Mouse (Mus musculus) hindbrain, embryonic 15.5 days (tissue): ENCODE measurements around the gene Ak7. TPM values are rescaled to one million over a fixed set of nuclear protein-coding genes. Genes with fewer than 3 reads are reported as not detected.

Experiments used
- ATAC-seq: fragments of 200-750 bp; cut with Nextera tagmentation; 2 replicates; pipeline ENCODE4 v1.8.0; 2017; ENCODE audit warnings: low read depth, moderate number of reproducible peaks, moderate TSS enrichment; ENCODE audit not compliant: low FRiP score
- H3K27ac ChIP-seq: fragments of 300-500 bp; sonication (generic); replicated peaks from 2 replicates; pipeline ENCODE4 v1.5.1; 2015; ENCODE audit warnings: mild to moderate bottlenecking, inconsistent platforms
- H3K27me3 ChIP-seq: fragments of 300-500 bp; sonication (generic); 2 replicates; pipeline ENCODE4 v1.6.1; 2015; ENCODE audit warnings: control low read depth, inconsistent platforms
- H3K36me3 ChIP-seq: fragments of 300-500 bp; sonication (generic); 2 replicates; pipeline ENCODE4 v1.6.1; 2015; ENCODE audit warnings: control low read depth, inconsistent platforms
- H3K4me1 ChIP-seq: fragments of 300-500 bp; sonication (generic); replicated peaks from 2 replicates; pipeline ENCODE4 v1.6.1; 2015; ENCODE audit warnings: control low read depth, inconsistent platforms
- H3K4me2 ChIP-seq: fragments of 300-500 bp; sonication (generic); 2 replicates; pipeline ENCODE4 v1.6.1; 2015; ENCODE audit warnings: moderate library complexity, mild to moderate bottlenecking, inconsistent platforms
- H3K4me3 ChIP-seq: fragments of 300-500 bp; sonication (generic); 2 replicates; pipeline ENCODE4 v1.5.1; 2015; ENCODE audit warnings: mild to moderate bottlenecking, inconsistent platforms
- H3K9ac ChIP-seq: fragments of 300-500 bp; sonication (generic); 2 replicates; pipeline ENCODE4 v1.6.1; 2015; ENCODE audit warnings: inconsistent platforms
- H3K9me3 ChIP-seq: fragments of 300-500 bp; sonication (generic); 2 replicates; pipeline ENCODE4 v1.6.1; 2016; ENCODE audit warnings: control low read depth, inconsistent platforms
- WGBS: fragments of 180-500 bp; shearing (Covaris S2); methylation state at CpG from one replicate; pipeline ENCODE4 v1.1.7; 2015; 5-methylcytosine and 5-hydroxymethylcytosine counted together
- polyA plus RNA-seq: library from polyadenylated mRNA; unstranded; fragments of >200 nt; fragmentation: Nextera tagmentation; extraction: Ambion mirVana; gene quantifications from 2 replicates; pipeline ENCODE4 v1.2.1, GENCODE M21; 2015

Ak7 gene
- 1.9 and 2.5 TPM in 2 replicates for polyA plus RNA-seq

- peak within 1 kb of the TSS; percentile 26; the same call in 1 of the 2 replicates for H3K4me2 ChIP-seq
- 14% methylated on average over 22 of the region's 22 CpGs for WGBS
- H3K27ac ChIP-seq = no peak within 1 kb of the TSS
- no peak within 1 kb of the TSS for H3K4me3 ChIP-seq
- no peaks in the 10 kb centered on the region for H3K27me3 ChIP-seq
- H3K36me3 ChIP-seq = peaks cover 11% of the 10 kb centered on the region
- peak; percentile 73 for ATAC-seq
- 0 out of 2 replicates have a peak, but pooled peaks cover 3% of the 10 kb centered on the region for H3K4me1 ChIP-seq
- H3K9me3 ChIP-seq = no peaks in the 10 kb centered on the region
- H3K9ac ChIP-seq = no peak within 1 kb of the TSS
These were observed at the start of gene Ak7 for GRCm38 (mm10) chr12:105705799-105706487. TSS of gene Ak7 (plus strand) at chr12:105705976.

- ATAC-seq = no peak
- Histone ChIP-seq H3K4me3 (no peak overlapping the region), H3K9me3 (no peaks in the 10 kb centered on the region), H3K27me3 (no peaks in the 10 kb centered on the region), H3K4me1 (no peaks in the 10 kb centered on the region), H3K27ac (no peak overlapping the region), H3K36me3 (peaks cover 16% of the 10 kb centered on the region), H3K4me2 (no peak overlapping the region), H3K9ac (no peak overlapping the region)
- WGBS = 95% methylated on average over 8 of the region's 8 CpGs
These were observed 29.5 kb upstream of the Ak7 start for GRCm38 (mm10) chr12:105676274-105676673.

GRCm38 (mm10) chr12:105678211-105678610, 27.6 kb upstream of the Ak7 start:
- H3K4me1 ChIP-seq = peaks cover 13% of the 10 kb centered on the region
- peaks cover 13% of the 10 kb centered on the region for H3K36me3 ChIP-seq
- H3K4me3 ChIP-seq = no peak overlapping the region
- WGBS = 94% methylated on average over 7 of the region's 7 CpGs
- no peaks in the 10 kb centered on the region for H3K9me3 ChIP-seq
- H3K27ac ChIP-seq = no peak overlapping the region
- no peak for ATAC-seq
- H3K9ac ChIP-seq = no peak overlapping the region
- no peaks in the 10 kb centered on the region for H3K27me3 ChIP-seq
- no peak overlapping the region for H3K4me2 ChIP-seq

DNA sequence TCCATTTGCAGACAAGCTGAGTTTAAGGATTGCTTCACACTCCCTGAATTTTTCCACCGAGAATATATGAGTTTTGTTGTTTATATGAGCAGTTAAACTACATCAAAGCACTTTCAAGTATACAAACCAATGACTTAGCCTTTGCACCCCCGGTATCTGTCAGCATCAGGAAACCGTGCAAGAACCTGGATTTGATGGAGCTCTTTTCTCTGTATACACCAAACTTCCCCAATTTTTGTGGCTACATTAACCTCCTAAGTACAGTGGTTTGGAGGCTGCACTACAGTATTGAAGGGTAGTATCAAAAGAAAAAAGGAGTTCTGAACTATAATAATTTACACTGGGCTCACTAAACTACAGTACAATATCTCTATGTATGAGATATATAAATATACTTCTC, 27.0 kb upstream of the Ak7 start:
- no peak overlapping the region for H3K4me2 ChIP-seq
- WGBS = 94% methylated on average over 3 of the region's 3 CpGs

GRCm38 (mm10) chr12:105683933-105684901, 21.6 kb upstream of the Ak7 start, which contains the start of gene Gskip:
TSS of gene Gskip (plus strand) at chr12:105684829.
- ATAC-seq = peak; percentile 29
- H3K9ac ChIP-seq = peak within 1 kb of the TSS; percentile 74
- no peaks in the 10 kb centered on the region for H3K9me3 ChIP-seq
- H3K27me3 ChIP-seq = no peaks in the 10 kb centered on the region
- H3K4me2 ChIP-seq = peak within 1 kb of the TSS; percentile 75
- peaks cover 42% of the 10 kb centered on the region for H3K4me1 ChIP-seq
- H3K4me3 ChIP-seq = peak within 1 kb of the TSS; percentile 61
- H3K27ac ChIP-seq = peak within 1 kb of the TSS; percentile 92
- peaks cover under 1% of the 10 kb centered on the region; the same call in 1 of the 2 replicates for H3K36me3 ChIP-seq
- WGBS = 2% methylated on average over 41 of the region's 41 CpGs

More for the DNA sequence above, 27.0 kb upstream of the Ak7 start:
- H3K27me3 ChIP-seq = no peaks in the 10 kb centered on the region
- peaks cover 9% of the 10 kb centered on the region for H3K36me3 ChIP-seq
- no peak overlapping the region for H3K4me3 ChIP-seq
- H3K27ac ChIP-seq = no peak overlapping the region
- H3K9ac ChIP-seq = no peak overlapping the region
- no peaks in the 10 kb centered on the region for H3K9me3 ChIP-seq
- H3K4me1 ChIP-seq = peaks cover 18% of the 10 kb centered on the region
- ATAC-seq = no peak

DNA sequence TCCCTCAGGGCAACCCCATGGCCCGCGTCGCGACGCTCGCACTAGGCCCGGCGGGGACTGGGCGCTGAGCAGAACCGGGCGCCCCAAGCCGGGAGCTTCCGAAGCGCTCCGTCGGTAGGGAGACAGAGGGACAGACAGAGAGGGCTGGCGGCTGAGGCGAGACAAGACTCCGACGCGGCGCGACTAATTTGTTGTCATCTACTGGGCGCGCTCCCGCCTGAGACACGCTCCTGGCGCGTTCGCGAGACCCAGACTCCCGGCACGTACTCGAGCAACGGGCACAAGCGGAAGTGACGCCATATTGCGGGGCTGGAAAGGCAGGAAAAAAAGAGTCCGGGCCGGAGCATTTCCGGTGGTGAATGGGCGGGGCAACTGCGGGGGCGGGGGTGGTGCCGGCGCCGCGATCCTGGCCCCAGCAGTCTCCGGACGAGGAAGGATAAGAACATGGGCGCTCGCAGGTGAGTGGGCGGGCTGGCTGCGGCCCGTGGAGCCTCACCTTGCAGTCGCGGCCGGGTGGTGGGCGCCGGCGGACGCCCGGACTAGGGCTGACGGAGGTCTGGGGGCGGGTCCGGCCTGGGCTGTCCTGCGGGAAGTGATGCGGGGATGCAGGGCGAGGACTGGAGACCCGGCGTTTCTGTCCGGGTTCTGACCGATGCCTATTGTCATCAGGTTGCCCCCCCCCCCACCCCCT, 20.6 kb upstream of the Ak7 start, which contains the start of gene Atg2b:
Gene Atg2b, minus strand, starts transcription at position 211 of the 691 bp plus-strand sequence.
- H3K9ac ChIP-seq = peak within 1 kb of the TSS; percentile 74
- H3K4me1 ChIP-seq = peaks cover 42% of the 10 kb centered on the region
- WGBS = 0% methylated on average over 73 of the region's 73 CpGs
- H3K4me2 ChIP-seq = peak within 1 kb of the TSS; percentile 75
- peaks cover 7% of the 10 kb centered on the region; the same call in 1 of the 2 replicates for H3K36me3 ChIP-seq
- peak within 1 kb of the TSS; percentile 61 for H3K4me3 ChIP-seq
- ATAC-seq = peak; percentile 96
- H3K27ac ChIP-seq = peak within 1 kb of the TSS; percentile 92
- H3K9me3 ChIP-seq = no peaks in the 10 kb centered on the region
- no peaks in the 10 kb centered on the region for H3K27me3 ChIP-seq

DNA sequence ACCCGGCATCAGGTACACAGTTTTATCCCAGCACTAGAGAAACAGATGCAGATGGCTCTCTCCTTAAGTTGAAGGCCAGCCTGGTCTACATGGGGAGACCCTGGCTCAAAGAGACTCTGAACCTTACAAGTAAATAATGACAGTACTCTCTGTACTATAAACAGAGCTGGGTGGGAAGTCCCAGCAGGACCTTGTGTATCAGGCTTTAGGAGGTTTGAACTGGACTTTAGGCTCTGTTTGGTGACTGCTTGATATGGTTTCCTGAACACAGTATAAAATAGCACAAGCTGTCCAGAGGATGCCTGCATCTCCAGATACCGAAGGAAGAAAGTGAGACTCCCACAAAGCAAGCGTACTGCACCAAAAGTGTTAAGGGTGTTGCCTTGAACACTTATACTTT, 19.0 kb upstream of the Ak7 start:
- ATAC-seq = no peak
- H3K9me3 ChIP-seq = no peaks in the 10 kb centered on the region
- H3K4me1 ChIP-seq = peaks cover 42% of the 10 kb centered on the region
- H3K4me3 ChIP-seq = no peak overlapping the region
- no peak overlapping the region for H3K27ac ChIP-seq
- WGBS = 91% methylated on average over 3 of the region's 3 CpGs
- peaks cover 14% of the 10 kb centered on the region for H3K36me3 ChIP-seq
- no peak overlapping the region for H3K9ac ChIP-seq
- no peaks in the 10 kb centered on the region for H3K27me3 ChIP-seq
- peak overlapping the region; percentile 70 for H3K4me2 ChIP-seq

GRCm38 (mm10) chr12:105687416-105687815, 18.4 kb upstream of the Ak7 start:
- Histone ChIP-seq H3K27me3 (no peaks in the 10 kb centered on the region), H3K4me3 (no peak overlapping the region), H3K4me2 (no peak overlapping the region), H3K36me3 (peaks cover 14% of the 10 kb centered on the region), H3K4me1 (peaks cover 37% of the 10 kb centered on the region), H3K27ac (no peak overlapping the region), H3K9ac (no peak overlapping the region), H3K9me3 (no peaks in the 10 kb centered on the region)
- 91% methylated on average over 4 of the region's 4 CpGs for WGBS
- ATAC-seq = no peak

GRCm38 (mm10) chr12:105688546-105688945, 17.2 kb upstream of the Ak7 start:
- H3K4me2 ChIP-seq = no peak overlapping the region
- H3K27me3 ChIP-seq = no peaks in the 10 kb centered on the region
- no peak overlapping the region for H3K27ac ChIP-seq
- peaks cover 14% of the 10 kb centered on the region for H3K36me3 ChIP-seq
- no peak overlapping the region for H3K9ac ChIP-seq
- WGBS = 93% methylated on average over 3 of the region's 4 CpGs
- no peak for ATAC-seq
- peaks cover 26% of the 10 kb centered on the region for H3K4me1 ChIP-seq
- H3K9me3 ChIP-seq = no peaks in the 10 kb centered on the region
- no peak overlapping the region for H3K4me3 ChIP-seq

DNA sequence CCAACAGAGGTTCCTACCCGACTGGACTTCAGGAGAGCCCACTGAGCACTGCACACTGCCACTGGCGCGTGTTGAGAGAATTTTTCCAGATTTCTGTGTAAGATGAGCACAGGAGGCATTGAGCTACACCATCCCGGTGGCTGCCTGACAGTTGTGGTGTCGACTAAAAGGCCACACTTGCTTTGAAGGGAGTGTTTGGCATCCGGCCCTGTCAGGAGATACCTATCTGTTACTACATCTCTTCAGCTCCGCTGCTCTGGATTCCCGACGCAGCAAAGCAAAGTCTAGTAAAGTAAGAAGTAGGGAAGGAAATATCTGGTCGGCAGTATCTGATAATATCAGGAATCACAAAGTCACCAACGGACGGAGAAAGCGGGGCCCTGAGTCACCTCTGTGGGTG, 16.3 kb upstream of the Ak7 start:
- no peak overlapping the region for H3K9ac ChIP-seq
- H3K4me1 ChIP-seq = peaks cover 20% of the 10 kb centered on the region
- H3K4me3 ChIP-seq = no peak overlapping the region
- no peaks in the 10 kb centered on the region for H3K9me3 ChIP-seq
- no peak overlapping the region for H3K27ac ChIP-seq
- peaks cover 14% of the 10 kb centered on the region for H3K36me3 ChIP-seq
- 94% methylated on average over 13 of the region's 13 CpGs for WGBS
- no peak overlapping the region for H3K4me2 ChIP-seq
- ATAC-seq = no peak
- no peaks in the 10 kb centered on the region for H3K27me3 ChIP-seq

GRCm38 (mm10) chr12:105694021-105694420, 11.8 kb upstream of the Ak7 start:
- Histone ChIP-seq H3K4me2 (no peak overlapping the region), H3K9ac (no peak overlapping the region), H3K9me3 (no peaks in the 10 kb centered on the region), H3K36me3 (peaks cover 14% of the 10 kb centered on the region), H3K27me3 (no peaks in the 10 kb centered on the region), H3K27ac (no peak overlapping the region), H3K4me3 (no peak overlapping the region), H3K4me1 (no peaks in the 10 kb centered on the region)
- 96% methylated on average over 2 of the region's 2 CpGs for WGBS
- ATAC-seq = no peak
